Mouse (Mus musculus) megakaryocyte, embryonic 14.5 days (primary cell): Measurements from ENCODE around the gene Plekha5.

ENCODE experiments used
- FLI1 ChIP-seq: IDR thresholded peaks from 2 replicates; pipeline ENCODE4 v1.6.1; 2012; ENCODE audit warnings: low read length, inconsistent platforms, mixed read lengths
- GATA1 ChIP-seq: IDR thresholded peaks from 3 replicates; pipeline ENCODE4 v1.6.1; 2012; ENCODE audit warnings: mixed read lengths, low read length, inconsistent platforms, borderline replicate concordance

DNA sequence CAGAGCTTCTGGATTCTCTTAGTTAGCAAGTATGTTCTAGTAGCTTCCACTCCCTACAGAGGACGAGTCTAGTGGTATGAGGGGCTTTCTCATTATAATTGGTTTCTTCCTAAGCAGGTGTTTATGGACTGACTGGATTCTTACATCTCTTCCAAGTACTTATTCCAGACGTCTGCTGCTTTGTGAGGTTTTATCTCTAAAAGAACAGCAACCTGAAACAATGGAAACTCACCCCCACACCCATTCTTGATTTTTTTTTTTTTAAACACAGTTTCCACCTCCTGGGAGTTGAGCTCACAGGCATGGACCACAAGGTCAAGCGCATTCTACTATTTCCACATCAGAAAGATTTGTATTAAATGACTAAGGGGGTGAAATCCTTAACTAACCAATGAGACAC lies 83.8 kb downstream of the Plekha5 start:
- TF ChIP-seq GATA1 (no peak), FLI1 (no peak)
